In genomic region chr11:69578301-69578700, GRCm38 (mm10) we compare ENCODE assay signal across 8 mouse cellular contexts. TPM values are rescaled to one million over a fixed set of nuclear protein-coding genes. Genes with fewer than 3 reads are reported as not detected.
DNase-seq lines count a peak whose midpoint lies in the region; ATAC-seq and TF ChIP-seq lines count a peak whose summit lies in the region.

No protein-coding gene starts in this region.

- peak overlapping the region; percentile 73 for H3K27ac ChIP-seq in heart, adult 2 months
- no peak overlapping the region for H3K27ac ChIP-seq in CH12.LX (ENCODE audit: insufficient read depth, low read depth)
- no peak overlapping the region for H3K27ac ChIP-seq in forebrain, embryonic 14.5 days (ENCODE audit: low read depth, low read length)
- peak overlapping the region; percentile 80; the same call in 1 of the 2 replicates for H3K27ac ChIP-seq in liver, embryonic 13.5 days

- H3K79me2 ChIP-seq in heart, adult 2 months (replicated peaks; ENCODE audit: control insufficient read depth, insufficient read depth, low read length): no peaks in the 10 kb centered on the region; the same call in 1 of the 2 replicates
- H3K79me2 ChIP-seq in CH12.LX (replicated peaks; ENCODE audit: control insufficient read depth, extremely low read depth, insufficient read depth, poor library complexity, severe bottlenecking): peaks cover 71% of the 10 kb centered on the region

- H3K9ac ChIP-seq in heart, adult 2 months (ENCODE audit: low read depth, low read length): peak overlapping the region; percentile 70
- peak overlapping the region; percentile 83 for H3K9ac ChIP-seq in CH12.LX (ENCODE audit: insufficient read depth, low read depth)
- H3K9ac ChIP-seq in forebrain, embryonic 14.5 days (ENCODE audit: low read length): peak overlapping the region; percentile 82
- peak overlapping the region; percentile 87 for H3K9ac ChIP-seq in liver, embryonic 13.5 days

- peak overlapping the region; percentile 61 for H3K4me3 ChIP-seq in heart, adult 2 months
- peak overlapping the region; percentile 65 to 99 (median 81) for H3K4me3 ChIP-seq in CH12.LX (replicated peaks in 1 of 3; ENCODE audit: low read depth in 2 of 3, low read length in 2 of 3, poor library complexity in 1 of 3)
- H3K4me3 ChIP-seq in forebrain, embryonic 14.5 days (ENCODE audit: low read depth, low read length): peak overlapping the region; percentile 72
- peak overlapping the region; percentile 76 for H3K4me3 ChIP-seq in liver, embryonic 13.5 days (replicated peaks)

- H3K36me3 ChIP-seq in heart, adult 2 months (ENCODE audit: control insufficient read depth, insufficient read depth, low read length): no peaks in the 10 kb centered on the region
- peaks cover 22 to 52% of the 10 kb centered on the region in 2 experiments for H3K36me3 ChIP-seq in CH12.LX (replicated peaks in 1 of 2; ENCODE audit: control insufficient read depth in 1 of 2, insufficient read depth in 1 of 2, low read length in 1 of 2)
- peaks cover 30% of the 10 kb centered on the region for H3K36me3 ChIP-seq in forebrain, embryonic 14.5 days (ENCODE audit: control insufficient read depth, insufficient read depth, low read length)
- peaks cover 43% of the 10 kb centered on the region for H3K36me3 ChIP-seq in liver, embryonic 13.5 days

- TF ChIP-seq CTCF in heart, adult 2 months (IDR thresholded peaks at IDR 0.05): no peak
- no peak for TF ChIP-seq CTCF in CH12.LX (conservative IDR thresholded peaks at IDR 0.05 in 1 of 2, IDR thresholded peaks at IDR 0.05 in 1 of 2; ENCODE audit: low read depth in 2 of 2, low read length in 2 of 2)

- in situ Hi-C loops in CH12.LX (cut with MboI; ENCODE audit: low pct_ligation_motif_present, low pct_unique_long_range_greater_than_20kb, low sequenced_read_pairs): loop anchor here (5.0 kb wide), 1 partner anchor 36 kb away; no protein-coding TSS in a partner anchor

- no peaks in the 10 kb centered on the region for H3K27me3 ChIP-seq in heart, adult 2 months (ENCODE audit: control insufficient read depth, insufficient read depth, low read length)
- H3K27me3 ChIP-seq in CH12.LX (replicated peaks): no peaks in the 10 kb centered on the region
- no peaks in the 10 kb centered on the region for H3K27me3 ChIP-seq in forebrain, embryonic 14.5 days (replicated peaks; ENCODE audit: control insufficient read depth, insufficient read depth, low read length)
- no peaks in the 10 kb centered on the region for H3K27me3 ChIP-seq in liver, embryonic 13.5 days

- TF ChIP-seq POLR2A in heart, adult 2 months (IDR thresholded peaks at IDR 0.05; ENCODE audit: insufficient read depth, low read depth, low read length): no peak
- no peak for TF ChIP-seq POLR2A in CH12.LX (IDR thresholded peaks at IDR 0.05; ENCODE audit: low read depth, low read length)

- DNase-seq in heart, adult 2 months: no peak
- DNase-seq in heart, adult 9 months (ENCODE audit: low spot score in 2 of 2): no peak
- DNase-seq in CH12.LX (ENCODE audit: extremely low read depth): no peak
- DNase-seq in forebrain, embryonic 14.5 days (ENCODE audit: low spot score): no peak
- DNase-seq in liver, embryonic 13.5 days: no peak
- no peak for DNase-seq in adrenal gland, postnatal 14 days
- no peak for DNase-seq in cerebellum, adult 9-11 months

- H3K4me1 ChIP-seq in heart, adult 2 months (ENCODE audit: control insufficient read depth, insufficient read depth, low read length): peaks cover 5% of the 10 kb centered on the region
- peaks cover 15 to 47% of the 10 kb centered on the region in 2 experiments for H3K4me1 ChIP-seq in CH12.LX (ENCODE audit: control insufficient read depth in 1 of 2, insufficient read depth in 2 of 2)
- peaks cover 22% of the 10 kb centered on the region for H3K4me1 ChIP-seq in forebrain, embryonic 14.5 days (ENCODE audit: control insufficient read depth, insufficient read depth, low read length)
- H3K4me1 ChIP-seq in liver, embryonic 13.5 days (replicated peaks): peaks cover 64% of the 10 kb centered on the region

- WGBS in heart, adult 2 months: 19% methylated on average over 15 of the region's 15 CpGs
- 12% methylated on average over 15 of the region's 15 CpGs for WGBS in forebrain, embryonic 14.5 days
- 6% methylated on average over 15 of the region's 15 CpGs for whole genome bisulfite sequencing in liver, embryonic 13.5 days (ENCODE audit: insufficient replicate concordance)

- no peak for TF ChIP-seq RAD21 in CH12.LX (IDR thresholded peaks at IDR 0.05; ENCODE audit: low read depth, low read length)

- dilution Hi-C loops in CH12.LX (cut with MboI; ENCODE audit: extremely low pct_ligation_motif_present, extremely low pct_unique_long_range_greater_than_20kb, low sequenced_read_pairs): no loop called here

- ATAC-seq in forebrain, embryonic 14.5 days: no peak
- ATAC-seq in liver, embryonic 13.5 days (ENCODE audit: low read depth): no peak
- ATAC-seq in monocyte, adult 5-6 weeks (replicated peaks; ENCODE audit: insufficient number of reproducible peaks, low FRiP score, low TSS enrichment, poor library complexity, severe bottlenecking): no peak

- peak overlapping the region; percentile 78 for H3K4me2 ChIP-seq in CH12.LX (ENCODE audit: insufficient read depth, low read depth, poor library complexity, severe bottlenecking)
- peak overlapping the region; percentile 85 for H3K4me2 ChIP-seq in forebrain, embryonic 14.5 days (ENCODE audit: low read length)
- peak overlapping the region; percentile 84 for H3K4me2 ChIP-seq in liver, embryonic 13.5 days

- TF ChIP-seq EP300 in heart, adult 2 months (IDR thresholded peaks at IDR 0.05; ENCODE audit: insufficient read depth, low read depth, low read length): no peak
- no peak for TF ChIP-seq EP300 in CH12.LX (IDR thresholded peaks at IDR 0.05; ENCODE audit: low read length)

- no peaks in the 10 kb centered on the region for H3K9me3 ChIP-seq in CH12.LX (replicated peaks; ENCODE audit: low read length)
- no peaks in the 10 kb centered on the region for H3K9me3 ChIP-seq in forebrain, embryonic 14.5 days (replicated peaks; ENCODE audit: control insufficient read depth, low read length)
- H3K9me3 ChIP-seq in liver, embryonic 13.5 days (replicated peaks): no peaks in the 10 kb centered on the region

- intact Hi-C loops in heart, adult 2 months (cut with DNase I): loop anchor here (2.0 to 5.0 kb wide), 3 partner anchors 32 to 181 kb away; partner anchors contain the start of genes Cyb5d1, Naa38 and Tmem88

TF ChIP-seq in CH12.LX, 34 proteins besides CTCF, POLR2A, EP300 and RAD21:
- no peak for TF ChIP-seq CHD1 (IDR thresholded peaks at IDR 0.05; ENCODE audit: low read depth, low read length)

RNA-seq across cellular contexts. Expression of gene Wrap53, which starts 1.8 kb away (rescaled TPM):
- 1 to 10 TPM; 5.4 to 5.6 TPM for total RNA-seq in heart, adult 2 months (2021)
- 10.1 and 10.5 TPM in 2 replicates for polyA plus RNA-seq in heart, adult 2 months (2012; rRNA removed)
- total RNA-seq in CH12.LX (2012; rRNA removed) (34.2 and 40.8 TPM in 2 replicates), CH12.LX (2014; rRNA removed) (25.4 and 26.4 TPM in 2 replicates)
- polyA plus RNA-seq in CH12.LX (2012; ENCODE audit: insufficient read length, low read depth): 35.3 and 36.0 TPM in 2 replicates
- 24.6 and 29.3 TPM in 2 replicates for polyA plus RNA-seq in forebrain, embryonic 14.5 days (2014; fragmentation: Nextera tagmentation; extraction: Ambion mirVana)
- 23.1 and 23.7 TPM in 2 replicates for polyA plus RNA-seq in liver, embryonic 13.5 days (2015; fragmentation: Nextera tagmentation; extraction: Ambion mirVana)
- total RNA-seq in adrenal gland, postnatal 14 days (2021): 9.2 and 10.1 TPM in 2 replicates
- 2.8 to 9.4 TPM (median 3.8 TPM) in 3 replicates for total RNA-seq in monocyte, adult 5-6 weeks (2017)

RNA-seq across cellular contexts. Expression of gene Trp53, which starts 1.9 kb away (rescaled TPM):
- 10 to 100 TPM; 13.6 to 15.3 TPM for total RNA-seq in heart, adult 2 months (2021)
- 35.0 and 41.6 TPM in 2 replicates for polyA plus RNA-seq in heart, adult 2 months (2012; rRNA removed)
- total RNA-seq in CH12.LX (2012; rRNA removed) (104 and 107 TPM in 2 replicates), CH12.LX (2014; rRNA removed) (15.7 and 24.9 TPM in 2 replicates)
- 309 and 372 TPM in 2 replicates for polyA plus RNA-seq in CH12.LX (2012; ENCODE audit: insufficient read length, low read depth)
- 111 and 113 TPM in 2 replicates for polyA plus RNA-seq in forebrain, embryonic 14.5 days (2014; fragmentation: Nextera tagmentation; extraction: Ambion mirVana)
- polyA plus RNA-seq in liver, embryonic 13.5 days (2015; fragmentation: Nextera tagmentation; extraction: Ambion mirVana): 83.0 and 90.4 TPM in 2 replicates
- total RNA-seq in adrenal gland, postnatal 14 days (2021): 66.4 and 78.4 TPM in 2 replicates
- 11.9 to 26.9 TPM (median 24.5 TPM) in 3 replicates for total RNA-seq in monocyte, adult 5-6 weeks (2017)

RNA-seq across cellular contexts. Expression of gene Efnb3, which starts 18.3 kb away (rescaled TPM):
- 100 to 1,000 TPM in 1 of 2 experiments, 10 to 100 TPM in 1; 89.2 to 106 TPM for total RNA-seq in heart, adult 2 months (2021)
- polyA plus RNA-seq in heart, adult 2 months (2012; rRNA removed): 57.4 and 95.6 TPM in 2 replicates
- total RNA-seq in CH12.LX (2012; rRNA removed): 1.1 and 1.3 TPM in 2 replicates
- total RNA-seq in CH12.LX (2014; rRNA removed): 0.56 and 1.0 TPM in 2 replicates
- 2.7 and 2.8 TPM in 2 replicates for polyA plus RNA-seq in CH12.LX (2012; ENCODE audit: insufficient read length, low read depth)
- 38.6 and 48.2 TPM in 2 replicates for polyA plus RNA-seq in forebrain, embryonic 14.5 days (2014; fragmentation: Nextera tagmentation; extraction: Ambion mirVana)
- polyA plus RNA-seq in liver, embryonic 13.5 days (2015; fragmentation: Nextera tagmentation; extraction: Ambion mirVana): 0.75 and 0.85 TPM in 2 replicates
- 1.5 and 2.0 TPM in 2 replicates for total RNA-seq in adrenal gland, postnatal 14 days (2021)
- total RNA-seq in monocyte, adult 5-6 weeks (2017): 0.49 to 0.96 TPM in 2 of 3 replicates, not detected in the other

RNA-seq across cellular contexts. Expression of gene Atp1b2, which starts 27.4 kb away (rescaled TPM):
- 10 to 100 TPM; 17.0 to 20.3 TPM for total RNA-seq in heart, adult 2 months (2021)
- 23.7 and 30.0 TPM in 2 replicates for polyA plus RNA-seq in heart, adult 2 months (2012; rRNA removed)
- not detected in 2 replicates for total RNA-seq in CH12.LX (2012; rRNA removed)
- total RNA-seq in CH12.LX (2014; rRNA removed): not detected in 2 replicates
- 0.09 and 0.11 TPM in 2 replicates for polyA plus RNA-seq in CH12.LX (2012; ENCODE audit: insufficient read length, low read depth)
- polyA plus RNA-seq in forebrain, embryonic 14.5 days (2014; fragmentation: Nextera tagmentation; extraction: Ambion mirVana): 22.0 and 31.5 TPM in 2 replicates
- 21.7 and 30.8 TPM in 2 replicates for polyA plus RNA-seq in liver, embryonic 13.5 days (2015; fragmentation: Nextera tagmentation; extraction: Ambion mirVana)
- 37.4 and 39.7 TPM in 2 replicates for total RNA-seq in adrenal gland, postnatal 14 days (2021)
- not detected in 3 replicates for total RNA-seq in monocyte, adult 5-6 weeks (2017)

RNA-seq across cellular contexts. Expression of gene Dnah2, which starts 29.4 kb away (rescaled TPM):
- total RNA-seq in heart, adult 2 months (2021): under 1 TPM; 0.08 to 0.41 TPM
- 0.15 and 0.23 TPM in 2 replicates for polyA plus RNA-seq in heart, adult 2 months (2012; rRNA removed)
- total RNA-seq in CH12.LX (2012; rRNA removed) (under 0.01 TPM in 1 of 2 replicates, not detected in the other), CH12.LX (2014; rRNA removed) (not detected in 2 replicates)
- 0.03 and 0.04 TPM in 2 replicates for polyA plus RNA-seq in CH12.LX (2012; ENCODE audit: insufficient read length, low read depth)
- polyA plus RNA-seq in forebrain, embryonic 14.5 days (2014; fragmentation: Nextera tagmentation; extraction: Ambion mirVana): 2.7 and 3.8 TPM in 2 replicates
- 0.06 and 0.12 TPM in 2 replicates for polyA plus RNA-seq in liver, embryonic 13.5 days (2015; fragmentation: Nextera tagmentation; extraction: Ambion mirVana)
- 0.22 and 0.49 TPM in 2 replicates for total RNA-seq in adrenal gland, postnatal 14 days (2021)
- total RNA-seq in monocyte, adult 5-6 weeks (2017): 1.4 to 6.4 TPM (median 4.7 TPM) in 3 replicates

Comparison
In these comparisons a context has a peak if more than half of its experiments do, and no peak if none do; other contexts are left out.
1. H3K27ac ChIP-seq: peak in heart, adult 2 months (single experiment) and liver, embryonic 13.5 days (single experiment); none in CH12.LX (single experiment) and forebrain, embryonic 14.5 days (single experiment).
2. RNA of gene Efnb3, which starts 18.3 kb away (total RNA-seq): 89.2 to 106 TPM in heart, adult 2 months; 1.5 to 2.0 TPM in adrenal gland, postnatal 14 days, 0.56 to 1.3 TPM in CH12.LX and 0.49 to 0.96 TPM in monocyte, adult 5-6 weeks; every median in the first group is over 10 times any median in the second.
3. Peak in every context shown above with its lines, with median percentiles within 50 percentile points of each other: H3K4me3 ChIP-seq, H3K9ac ChIP-seq and H3K4me2 ChIP-seq.